8 mouse cellular contexts compared by ENCODE assay signal in genomic region chr2:34406601-34407464, GRCm38 (mm10). TPM values are rescaled to one million over a fixed set of nuclear protein-coding genes. Genes with fewer than 3 reads are reported as not detected.
DNase-seq lines count a peak whose midpoint lies in the region; ATAC-seq lines count a peak whose summit lies in the region.

Gene Mapkap1 (plus strand): TSS chr2:34406771.

- H3K27ac ChIP-seq in hindbrain, embryonic 12.5 days, result peak within 1 kb of the TSS; percentile 52

- H3K4me3 ChIP-seq in hindbrain, embryonic 12.5 days, result peak within 1 kb of the TSS; percentile 89

- no peaks in the 10 kb centered on the region for H3K9me3 ChIP-seq in hindbrain, embryonic 12.5 days (replicated peaks)

- H3K9ac ChIP-seq in hindbrain, embryonic 12.5 days, result peak within 1 kb of the TSS; percentile 89

- peaks cover 18% of the 10 kb centered on the region for H3K4me1 ChIP-seq in hindbrain, embryonic 12.5 days

- WGBS in hindbrain, embryonic 12.5 days, result under 1% methylated on average over 67 of the region's 68 CpGs

- peak within 1 kb of the TSS; percentile 87 for H3K4me2 ChIP-seq in hindbrain, embryonic 12.5 days (replicated peaks)

- DNase-seq in NIH3T3 (ENCODE audit: low read depth), result peak; percentile 98
- peak; percentile 98 to 99 for DNase-seq in cerebellum, postnatal 10 days
- DNase-seq in frontal cortex, postnatal 10 days (ENCODE audit: low spot score in 2 of 2), result peak; percentile 94 to 95
- DNase-seq in layer of hippocampus, postnatal 14 days (ENCODE audit: low spot score in 2 of 2), result peak; percentile 90 to 97
- peak; percentile 98 for DNase-seq in lung, postnatal 14 days
- peak; percentile 88 for DNase-seq in retina, adult 2 months (ENCODE audit: low read depth, low spot score)
- DNase-seq in thymus, postnatal 36 days, result peak; percentile 98 to 99

- no peaks in the 10 kb centered on the region for H3K36me3 ChIP-seq in hindbrain, embryonic 12.5 days

- no peaks in the 10 kb centered on the region for H3K27me3 ChIP-seq in hindbrain, embryonic 12.5 days

- peak; percentile 98 for ATAC-seq in hindbrain, embryonic 12.5 days (ENCODE audit: low FRiP score)

RNA-seq across cellular contexts. Expression of gene Mapkap1, which starts in this region (rescaled TPM):
- 109 and 110 TPM in 2 replicates for polyA plus RNA-seq in hindbrain, embryonic 12.5 days (2016; fragmentation: Nextera tagmentation; extraction: Ambion mirVana)
- total RNA-seq in layer of hippocampus, postnatal 14 days (2021), result 10 to 100 TPM; 65.2 to 76.9 TPM

Comparison
In these comparisons a context has a peak if more than half of its experiments do, and no peak if none do; other contexts are left out.
1. Peak in every context shown above with its lines: DNase-seq, ATAC-seq, H3K4me3 ChIP-seq and H3K27ac ChIP-seq.